Mouse (Mus musculus) heart, embryonic 11.5 days (tissue): Measurements from ENCODE around the gene Neurog3. TPM values are rescaled to one million over a fixed set of nuclear protein-coding genes. Genes with fewer than 3 reads are reported as not detected.

Source experiments
- ATAC-seq: fragments of 200-750 bp; cut with Nextera tagmentation; replicated peaks from 2 replicates; pipeline ENCODE4 v1.8.0; 2017; ENCODE audit warnings: moderate library complexity; ENCODE audit not compliant: insufficient number of reproducible peaks, low FRiP score, low TSS enrichment
- H3K27ac ChIP-seq: fragments of 300-500 bp; sonication (generic); 2 replicates; pipeline ENCODE4 v1.5.1; 2014; ENCODE audit warnings: mild to moderate bottlenecking, low read depth, low read length
- H3K27me3 ChIP-seq: fragments of 300-500 bp; sonication (generic); 2 replicates; pipeline ENCODE4 v1.6.1; 2014; ENCODE audit warnings: mild to moderate bottlenecking, low read length, mixed read lengths; ENCODE audit not compliant: control insufficient read depth, insufficient read depth
- H3K36me3 ChIP-seq: fragments of 300-500 bp; sonication (generic); 2 replicates; pipeline ENCODE4 v1.6.1; 2014; ENCODE audit warnings: mild to moderate bottlenecking, low read length, moderate library complexity, mixed read lengths; ENCODE audit not compliant: control insufficient read depth, insufficient read depth
- H3K4me1 ChIP-seq: fragments of 300-500 bp; sonication (generic); 2 replicates; pipeline ENCODE4 v1.6.1; 2014; ENCODE audit warnings: low read length; ENCODE audit not compliant: control insufficient read depth, insufficient read depth
- H3K4me2 ChIP-seq: fragments of 300-500 bp; sonication (generic); 2 replicates; pipeline ENCODE4 v1.6.1; 2014; ENCODE audit warnings: mild to moderate bottlenecking, moderate library complexity
- H3K4me3 ChIP-seq: fragments of 300-500 bp; sonication (generic); 2 replicates; pipeline ENCODE4 v1.5.1; 2014; ENCODE audit warnings: low read depth, low read length
- H3K9ac ChIP-seq: fragments of 300-500 bp; sonication (generic); 2 replicates; pipeline ENCODE4 v1.6.1; 2014; ENCODE audit warnings: mild to moderate bottlenecking, low read depth, low read length, moderate library complexity
- H3K9me3 ChIP-seq: fragments of 300-500 bp; sonication (generic); replicated peaks from 2 replicates; pipeline ENCODE4 v1.6.1; 2016; ENCODE audit warnings: low read length; ENCODE audit not compliant: control insufficient read depth
- WGBS: fragments of 180-500 bp; shearing (Covaris S2); extraction: QIAGEN DNeasy Blood & Tissue Kit; methylation state at CpG from one replicate; pipeline ENCODE4 v1.1.7; 2014; ENCODE audit not compliant: insufficient replicate concordance; 5-methylcytosine and 5-hydroxymethylcytosine counted together
- polyA plus RNA-seq: library from polyadenylated mRNA; unstranded; fragments of >200 nt; fragmentation: Nextera tagmentation; extraction: Ambion mirVana; gene quantifications from 2 replicates; pipeline ENCODE4 v1.2.1, GENCODE M21; 2014

Neurog3 gene
- polyA plus RNA-seq, 1 experiment from 2014 or later: 0.21 TPM

DNA sequence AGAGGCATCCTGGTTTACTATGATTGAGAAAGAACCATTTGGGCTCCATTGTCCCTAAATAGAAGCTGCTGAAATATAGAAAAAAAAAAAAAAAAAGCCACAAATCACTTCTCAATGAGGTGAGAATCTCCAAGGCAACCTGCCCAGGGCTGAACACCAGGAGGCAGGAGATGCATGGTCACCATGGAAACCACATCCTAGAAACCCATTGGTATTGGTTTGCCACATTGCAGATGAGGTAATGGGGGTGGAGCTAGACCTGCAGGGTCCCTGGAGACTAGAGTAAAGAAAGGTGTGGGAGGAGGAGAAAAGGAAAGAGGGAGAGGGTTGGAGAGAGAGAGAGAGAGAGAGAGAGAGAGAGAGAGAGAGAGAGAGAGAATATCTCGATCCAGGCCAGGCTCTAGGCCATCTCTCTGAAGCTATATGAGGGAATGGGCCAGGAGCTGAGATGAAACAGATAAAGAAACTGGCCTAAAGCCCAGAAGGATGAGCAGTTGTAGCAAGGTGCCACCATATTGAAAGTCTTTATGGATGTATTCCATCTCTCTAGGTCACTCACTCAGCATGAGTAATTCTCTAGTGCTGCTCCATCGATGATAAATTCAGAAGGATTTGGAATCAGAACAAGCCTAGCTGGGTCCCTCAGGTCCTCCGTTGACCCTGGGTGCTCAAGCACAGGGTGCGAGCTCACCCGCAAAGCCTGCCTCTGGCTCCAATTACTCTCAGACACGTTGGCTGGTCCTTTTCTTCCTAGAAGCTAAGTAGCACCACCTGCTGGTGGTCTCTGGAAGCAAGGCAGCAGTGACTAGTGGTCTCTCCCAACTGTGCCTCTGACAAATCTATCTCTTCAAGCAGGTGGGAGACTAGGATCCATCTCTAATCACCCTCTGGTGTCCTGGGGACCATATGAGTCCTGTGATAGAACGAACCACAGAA is 31.1 kb upstream of the Neurog3 start:
- WGBS: 14% methylated on average over 7 of the region's 7 CpGs
- H3K4me1 ChIP-seq: no peaks in the 10 kb centered on the region
- H3K4me3 ChIP-seq: no peak overlapping the region
- H3K27ac ChIP-seq: no peak overlapping the region
- H3K9ac ChIP-seq: no peak overlapping the region
- no peak overlapping the region for H3K4me2 ChIP-seq
- H3K9me3 ChIP-seq: no peaks in the 10 kb centered on the region
- H3K27me3 ChIP-seq: peaks cover 30% of the 10 kb centered on the region
- no peak for ATAC-seq
- H3K36me3 ChIP-seq: no peaks in the 10 kb centered on the region

GRCm38 (mm10) chr10:62104835-62105576 is 27.9 kb upstream of the Neurog3 start:
- H3K4me3 ChIP-seq: no peak overlapping the region
- no peaks in the 10 kb centered on the region for H3K36me3 ChIP-seq
- H3K4me2 ChIP-seq: no peak overlapping the region
- no peak overlapping the region for H3K9ac ChIP-seq
- no peak overlapping the region for H3K27ac ChIP-seq
- ATAC-seq: no peak
- H3K4me1 ChIP-seq: no peaks in the 10 kb centered on the region
- WGBS: 20% methylated on average over 7 of the region's 7 CpGs
- H3K9me3 ChIP-seq: no peaks in the 10 kb centered on the region
- peaks cover 54% of the 10 kb centered on the region for H3K27me3 ChIP-seq

DNA sequence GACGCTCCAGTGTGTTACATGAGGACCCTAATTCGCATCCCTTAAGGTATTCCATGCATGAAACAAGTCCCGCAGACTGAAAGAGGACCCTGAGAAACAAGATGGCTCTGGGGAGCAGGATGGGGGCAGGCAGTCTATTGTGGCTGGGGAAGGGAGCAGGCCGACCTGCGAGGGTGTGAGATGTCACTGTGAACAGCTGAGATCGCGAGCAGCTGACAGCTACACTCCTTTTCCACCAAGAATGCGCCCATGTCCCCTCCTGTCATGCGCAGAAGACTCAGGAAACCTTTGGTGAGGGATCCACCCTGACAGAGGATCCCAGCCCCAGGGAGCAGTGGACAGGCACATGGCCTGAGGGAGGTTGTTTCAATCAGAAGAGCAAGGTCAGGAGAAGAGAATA is 25.8 kb upstream of the Neurog3 start:
- Histone ChIP-seq H3K4me2 (no peak overlapping the region), H3K9me3 (no peaks in the 10 kb centered on the region), H3K36me3 (no peaks in the 10 kb centered on the region), H3K4me3 (no peak overlapping the region), H3K27me3 (peaks cover 62% of the 10 kb centered on the region), H3K4me1 (no peaks in the 10 kb centered on the region), H3K9ac (no peak overlapping the region), H3K27ac (no peak overlapping the region)
- no peak for ATAC-seq
- WGBS: 61% methylated on average over 9 of the region's 9 CpGs

GRCm38 (mm10) chr10:62110504-62111206 is 22.2 kb upstream of the Neurog3 start:
- Histone ChIP-seq H3K4me1 (no peaks in the 10 kb centered on the region), H3K9ac (peak overlapping the region; percentile 73), H3K27ac (no peak overlapping the region), H3K9me3 (no peaks in the 10 kb centered on the region), H3K4me2 (peak overlapping the region; percentile 90), H3K4me3 (peak overlapping the region; percentile 57), H3K36me3 (no peaks in the 10 kb centered on the region), H3K27me3 (peaks cover 51% of the 10 kb centered on the region)
- peak; percentile 46; the same call in 1 of the 2 replicates for ATAC-seq
- WGBS: under 1% methylated on average over 57 of the region's 57 CpGs

DNA sequence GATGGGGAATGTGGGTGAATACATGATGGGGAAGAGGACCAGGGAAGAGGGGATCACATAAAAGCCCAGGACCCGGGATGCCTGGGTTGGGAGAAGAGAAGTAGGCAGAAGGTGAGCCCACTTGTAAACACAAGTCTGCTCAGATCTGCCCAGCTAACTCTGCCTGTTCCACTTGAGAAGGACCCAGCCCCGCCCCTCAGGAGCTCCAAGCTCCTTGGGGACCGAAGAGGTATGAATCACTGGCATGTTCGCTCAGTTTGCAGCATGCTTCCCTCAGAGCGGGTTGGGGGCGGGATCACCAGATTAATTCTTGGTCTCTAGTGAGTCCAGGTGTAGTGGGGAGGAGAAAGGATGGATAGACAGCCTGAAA is 21.7 kb upstream of the Neurog3 start:
- ATAC-seq: no peak
- peaks cover 51% of the 10 kb centered on the region for H3K27me3 ChIP-seq

DNA sequence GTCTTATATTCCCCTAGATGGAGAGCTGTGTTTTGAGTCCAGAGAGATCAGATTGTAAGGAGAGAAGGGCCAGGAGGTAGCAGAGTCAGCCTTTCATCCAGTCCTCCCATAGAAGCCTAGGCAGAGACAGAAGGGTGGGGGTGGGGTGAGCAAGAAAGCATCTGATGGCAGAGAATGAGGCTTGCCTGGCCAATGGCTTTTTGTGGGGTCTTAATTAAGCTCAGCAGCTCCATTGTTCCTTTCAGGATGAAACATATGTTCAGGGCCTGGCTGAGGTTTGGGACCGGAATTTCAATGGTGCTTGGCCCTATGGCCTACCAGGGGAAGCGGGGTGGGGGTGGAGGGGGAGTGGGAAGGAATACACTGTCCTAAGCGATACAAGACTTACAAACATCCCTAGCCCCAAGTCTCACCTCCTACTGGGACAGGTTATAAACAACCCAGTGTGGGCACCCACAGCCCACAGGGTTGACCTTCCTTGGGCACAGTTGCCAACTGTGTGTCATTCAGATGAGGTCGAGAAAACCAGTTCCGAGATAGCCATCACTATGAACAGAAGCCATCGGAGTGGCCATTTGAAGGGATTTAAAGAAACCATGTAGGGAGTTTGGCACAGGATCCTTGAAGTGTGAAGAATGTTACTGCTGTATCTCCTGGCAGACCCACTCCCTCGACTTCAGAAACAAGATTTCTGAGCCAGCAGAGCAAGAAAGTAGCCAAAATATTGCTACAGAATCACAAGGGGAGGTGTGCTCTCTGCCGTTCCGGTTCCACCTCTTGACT is 18.8 kb upstream of the Neurog3 start:
- Histone ChIP-seq H3K9me3 (no peaks in the 10 kb centered on the region), H3K27me3 (peaks cover 32% of the 10 kb centered on the region), H3K36me3 (no peaks in the 10 kb centered on the region), H3K4me2 (no peak overlapping the region), H3K4me1 (no peaks in the 10 kb centered on the region), H3K4me3 (no peak overlapping the region), H3K27ac (no peak overlapping the region), H3K9ac (no peak overlapping the region)
- 72% methylated on average over 9 of the region's 9 CpGs for WGBS
- ATAC-seq: no peak

More for the DNA sequence above, 21.7 kb upstream of the Neurog3 start:
- Histone ChIP-seq H3K4me3 (peak overlapping the region; percentile 57), H3K4me2 (peak overlapping the region; percentile 90), H3K27ac (no peak overlapping the region), H3K36me3 (no peaks in the 10 kb centered on the region), H3K4me1 (no peaks in the 10 kb centered on the region), H3K9me3 (no peaks in the 10 kb centered on the region), H3K9ac (no peak overlapping the region)
- 42% methylated on average over 6 of the region's 6 CpGs for WGBS

GRCm38 (mm10) chr10:62127137-62127536 is 5.8 kb upstream of the Neurog3 start:
- no peak overlapping the region for H3K4me2 ChIP-seq
- ATAC-seq: no peak
- WGBS: 44% methylated on average over 6 of the region's 6 CpGs

More at GRCm38 (mm10) chr10:62127137-62127536, 5.8 kb upstream of the Neurog3 start:
- no peak overlapping the region for H3K9ac ChIP-seq
- no peaks in the 10 kb centered on the region for H3K4me1 ChIP-seq
- H3K27me3 ChIP-seq: peaks cover 57% of the 10 kb centered on the region
- H3K4me3 ChIP-seq: no peak overlapping the region
- H3K27ac ChIP-seq: no peak overlapping the region
- no peaks in the 10 kb centered on the region for H3K36me3 ChIP-seq
- no peaks in the 10 kb centered on the region for H3K9me3 ChIP-seq
